Mouse (Mus musculus): ENCODE measurements around the gene Supt5. TPM values are rescaled to one million over a fixed set of nuclear protein-coding genes. Genes with fewer than 3 reads are reported as not detected.

Supt5 gene
- polyA plus RNA-seq, 1 experiment = 25.7 TPM

DNA sequence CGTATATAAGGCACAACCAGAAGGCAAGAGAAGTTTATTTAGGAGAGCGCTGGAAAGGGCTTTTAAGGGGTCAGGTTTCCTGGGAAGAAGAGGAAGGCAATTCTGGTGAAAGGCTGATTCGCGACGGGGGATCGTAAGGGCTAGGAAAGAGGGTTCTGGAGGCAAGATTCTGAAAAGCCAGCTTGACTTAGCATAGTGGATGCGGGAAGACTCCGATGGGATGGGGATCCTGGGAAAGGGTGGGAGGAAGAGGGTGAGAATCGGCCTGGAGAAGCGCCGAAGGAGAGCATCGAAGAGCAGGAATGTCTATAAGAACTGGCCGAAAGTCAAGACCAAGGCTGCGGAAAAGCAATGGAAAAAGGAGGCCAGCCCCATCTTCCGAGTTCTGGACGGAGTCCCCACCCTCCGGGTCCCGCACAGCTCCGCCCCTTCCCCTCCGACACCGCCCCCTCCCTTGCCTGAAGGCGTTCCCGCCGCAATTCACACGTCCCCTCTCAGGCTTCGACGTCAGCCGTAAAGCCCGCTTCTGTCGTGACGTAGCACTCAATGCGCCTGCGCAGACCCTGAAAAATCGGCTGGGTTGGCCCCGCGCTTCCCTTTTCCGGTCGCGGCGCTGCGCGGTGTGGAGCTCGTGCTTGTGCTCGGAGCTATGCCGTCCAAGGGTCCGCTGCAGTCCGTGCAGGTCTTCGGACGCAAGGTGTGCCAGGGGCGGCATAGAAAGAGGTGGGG is 11.8 kb upstream of the Supt5 start, which contains the start of gene Rps16:
Rps16 (plus strand) TSS at position 498 of the 729 bp plus-strand sequence.
- Histone ChIP-seq H3K4me3 (ENCODE audit: insufficient read depth, low read depth, low read length) (peak within 1 kb of the TSS; percentile 84), H3K27ac (replicated peaks; ENCODE audit: low read depth, low read length) (peak within 1 kb of the TSS; percentile 90), H3K4me1 (ENCODE audit: control insufficient read depth, insufficient read depth, insufficient read length, low read length) (peaks cover 7% of the 10 kb centered on the region; the same call in 1 of the 2 replicates)

DNA sequence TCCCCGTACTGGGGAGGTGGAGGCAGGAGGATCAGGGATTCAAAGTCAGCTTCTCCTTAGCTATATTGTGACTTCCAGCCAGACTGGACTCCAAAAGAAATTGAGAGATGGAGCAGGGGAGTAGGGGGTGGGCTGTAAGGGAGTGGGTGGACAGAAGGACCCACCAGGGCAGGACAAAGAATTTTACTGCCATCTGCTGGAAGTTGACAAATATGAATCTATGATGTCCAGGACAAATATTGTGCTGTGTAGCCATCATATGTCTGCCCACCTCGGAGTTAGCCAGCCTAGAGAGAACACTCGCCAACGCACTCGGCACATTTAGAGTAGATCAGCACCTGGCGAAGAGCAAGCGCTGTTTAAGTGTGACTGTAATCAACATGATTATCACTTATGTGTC is 10.1 kb upstream of the Supt5 start:
- no peak overlapping the region for H3K4me3 ChIP-seq (ENCODE audit: insufficient read depth, low read depth, low read length)
- H3K27ac ChIP-seq (replicated peaks; ENCODE audit: low read depth, low read length) = no peak overlapping the region
- peaks cover 7% of the 10 kb centered on the region; the same call in 1 of the 2 replicates for H3K4me1 ChIP-seq (ENCODE audit: control insufficient read depth, insufficient read depth, insufficient read length, low read length)

DNA sequence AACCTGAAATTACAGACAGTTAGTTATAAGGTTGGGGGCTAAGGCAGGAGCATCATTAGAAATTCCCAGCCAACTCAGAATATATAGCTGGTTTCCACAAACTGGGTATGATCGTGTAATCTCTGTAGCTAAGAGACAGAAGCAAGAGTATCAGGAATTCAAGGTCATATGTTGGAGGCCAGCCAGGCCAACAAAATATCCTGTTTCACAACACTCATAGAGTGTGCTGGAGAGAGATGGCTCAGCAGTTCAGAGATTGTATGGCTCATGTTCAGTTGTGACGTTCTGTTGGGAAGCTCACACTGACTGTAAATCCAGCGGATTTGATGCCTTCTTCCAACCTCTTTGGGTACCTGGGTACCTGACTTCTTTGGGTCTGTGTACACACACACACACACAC is 9.2 kb upstream of the Supt5 start:
- Histone ChIP-seq H3K4me1 (ENCODE audit: control insufficient read depth, insufficient read depth, insufficient read length, low read length) (peaks cover 7% of the 10 kb centered on the region; the same call in 1 of the 2 replicates), H3K4me3 (ENCODE audit: insufficient read depth, low read depth, low read length) (no peak overlapping the region), H3K27ac (replicated peaks; ENCODE audit: low read depth, low read length) (no peak overlapping the region)

DNA sequence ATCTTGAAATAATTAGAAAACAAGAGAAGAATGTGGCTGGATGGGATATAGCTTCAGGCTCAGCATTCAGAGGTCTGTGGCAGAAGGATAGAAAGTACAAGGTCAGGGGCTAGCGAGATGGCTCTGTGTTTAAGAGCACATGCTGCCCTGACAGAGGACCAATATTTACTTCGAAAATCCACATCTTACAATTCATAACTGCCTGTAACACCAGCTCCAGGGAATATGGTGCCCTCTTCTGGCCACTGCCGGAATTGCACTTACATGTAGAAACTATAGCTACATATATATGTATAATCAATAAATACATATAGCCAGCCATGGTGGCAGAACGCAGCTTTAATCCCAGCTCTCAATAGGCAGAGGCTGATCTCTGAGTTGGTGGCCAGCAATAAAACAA is 6.1 kb upstream of the Supt5 start:
- Histone ChIP-seq H3K27ac (replicated peaks; ENCODE audit: low read depth, low read length) (no peak overlapping the region), H3K4me1 (ENCODE audit: control insufficient read depth, insufficient read depth, insufficient read length, low read length) (0 out of 2 replicates have a peak, but pooled peaks cover under 1% of the 10 kb centered on the region), H3K4me3 (ENCODE audit: insufficient read depth, low read depth, low read length) (no peak overlapping the region)

DNA sequence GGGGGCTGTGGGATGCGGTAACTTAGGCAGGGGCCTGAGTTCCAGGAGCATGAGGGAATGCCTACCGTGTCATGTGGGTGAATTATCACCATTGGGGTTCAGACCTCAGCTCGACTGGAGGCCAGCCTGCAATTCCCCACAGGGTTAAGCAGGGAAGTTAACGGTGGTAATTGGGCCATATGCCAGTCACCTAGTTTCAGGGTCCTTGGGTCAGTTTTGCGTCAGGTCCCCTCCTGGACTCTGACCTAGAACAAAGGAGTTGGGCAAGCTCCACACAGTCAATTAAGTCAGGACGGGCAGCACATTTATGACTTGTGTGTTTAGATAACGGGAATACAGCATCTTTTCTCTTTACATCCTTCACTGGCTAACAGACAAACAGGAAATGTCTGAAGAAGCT is 2.8 kb upstream of the Supt5 start:
- no peak overlapping the region for H3K4me3 ChIP-seq (ENCODE audit: insufficient read depth, low read depth, low read length)
- no peaks in the 10 kb centered on the region for H3K4me1 ChIP-seq (ENCODE audit: control insufficient read depth, insufficient read depth, insufficient read length, low read length)
- no peak overlapping the region for H3K27ac ChIP-seq (replicated peaks; ENCODE audit: low read depth, low read length)

DNA sequence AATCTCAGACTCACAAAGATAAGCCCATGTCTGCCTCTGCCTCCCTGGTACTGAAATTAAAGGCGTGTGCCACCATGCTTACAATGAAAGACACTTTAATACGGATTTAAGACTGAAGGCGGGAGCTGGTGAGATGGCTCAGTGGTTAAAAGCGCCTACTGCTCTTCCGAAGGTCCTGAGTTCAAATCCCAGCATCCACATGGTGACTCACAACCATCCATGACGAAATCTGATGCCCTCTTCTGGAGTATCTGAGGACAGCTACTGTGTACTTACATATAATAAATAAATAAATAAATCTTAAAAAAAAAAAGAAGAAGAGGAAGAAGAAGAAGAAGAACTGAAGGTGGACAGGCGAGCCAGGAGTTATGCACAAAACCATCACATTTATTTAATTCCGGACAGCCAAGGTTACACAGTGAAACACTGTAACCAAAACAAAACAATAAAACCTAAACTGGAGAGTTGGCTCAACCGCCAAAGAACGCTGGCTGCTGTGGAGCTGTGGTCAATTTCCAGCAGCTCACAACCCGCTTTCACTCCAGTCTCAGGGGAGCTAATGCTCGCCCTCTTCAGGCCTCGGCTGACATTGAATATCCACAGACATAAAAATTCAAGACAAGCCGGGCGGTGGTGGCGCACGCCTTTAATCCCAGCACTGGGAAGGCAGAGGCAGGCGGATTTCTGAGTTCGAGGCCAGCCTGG is 819 bp upstream of the Supt5 start:
- H3K4me3 ChIP-seq (ENCODE audit: insufficient read depth, low read depth, low read length) = peak overlapping the region; percentile 65
- H3K4me1 ChIP-seq (ENCODE audit: control insufficient read depth, insufficient read depth, insufficient read length, low read length) = peaks cover 2% of the 10 kb centered on the region; the same call in 1 of the 2 replicates
- H3K27ac ChIP-seq (replicated peaks; ENCODE audit: low read depth, low read length) = peak overlapping the region; percentile 97

DNA sequence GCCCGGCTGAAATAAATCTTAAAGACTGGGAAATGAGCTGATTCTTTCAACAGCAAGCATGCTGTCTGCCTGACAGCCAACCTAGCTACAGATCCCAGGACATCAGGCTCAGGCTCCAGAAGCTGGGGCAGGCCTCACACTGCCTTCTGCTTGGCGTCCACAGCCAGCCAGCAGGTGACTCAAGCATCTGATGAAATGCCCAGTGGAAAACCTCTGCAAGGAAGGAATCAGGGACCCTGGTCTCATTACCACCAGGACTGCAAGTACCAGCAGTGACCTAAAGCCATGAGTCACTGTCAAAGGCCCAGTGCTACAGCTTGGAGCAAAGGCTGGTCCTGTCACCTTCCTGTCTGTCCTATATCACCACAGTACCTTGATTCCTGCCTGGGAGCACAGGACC is 3.1 kb downstream of the Supt5 start:
- no peak overlapping the region for H3K4me3 ChIP-seq (ENCODE audit: insufficient read depth, low read depth, low read length)
- peaks cover 2% of the 10 kb centered on the region; the same call in 1 of the 2 replicates for H3K4me1 ChIP-seq (ENCODE audit: control insufficient read depth, insufficient read depth, insufficient read length, low read length)
- H3K27ac ChIP-seq (replicated peaks; ENCODE audit: low read depth, low read length) = no peak overlapping the region

DNA sequence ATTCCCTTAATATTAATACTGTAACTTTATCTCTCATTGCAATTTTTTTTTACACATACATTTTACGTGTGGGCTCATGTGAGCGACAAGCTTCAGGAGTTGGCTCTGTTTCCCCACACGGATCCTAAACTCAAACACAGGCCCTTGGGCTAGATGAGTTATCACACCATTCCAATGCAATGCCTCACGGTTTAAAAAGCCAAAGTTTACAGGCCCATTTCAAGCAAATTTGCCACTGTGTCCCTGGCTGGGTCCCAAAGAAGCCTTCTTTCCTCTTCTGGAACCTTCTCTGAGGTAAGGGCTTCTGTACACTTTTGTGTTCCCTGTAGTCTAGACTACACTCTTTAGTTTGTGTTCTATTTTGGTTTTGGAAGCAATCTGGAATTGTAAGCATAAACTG is 4.0 kb downstream of the Supt5 start:
- no peak overlapping the region for H3K4me3 ChIP-seq (ENCODE audit: insufficient read depth, low read depth, low read length)
- H3K27ac ChIP-seq (replicated peaks; ENCODE audit: low read depth, low read length) = no peak overlapping the region
- peaks cover 2% of the 10 kb centered on the region; the same call in 1 of the 2 replicates for H3K4me1 ChIP-seq (ENCODE audit: control insufficient read depth, insufficient read depth, insufficient read length, low read length)

DNA sequence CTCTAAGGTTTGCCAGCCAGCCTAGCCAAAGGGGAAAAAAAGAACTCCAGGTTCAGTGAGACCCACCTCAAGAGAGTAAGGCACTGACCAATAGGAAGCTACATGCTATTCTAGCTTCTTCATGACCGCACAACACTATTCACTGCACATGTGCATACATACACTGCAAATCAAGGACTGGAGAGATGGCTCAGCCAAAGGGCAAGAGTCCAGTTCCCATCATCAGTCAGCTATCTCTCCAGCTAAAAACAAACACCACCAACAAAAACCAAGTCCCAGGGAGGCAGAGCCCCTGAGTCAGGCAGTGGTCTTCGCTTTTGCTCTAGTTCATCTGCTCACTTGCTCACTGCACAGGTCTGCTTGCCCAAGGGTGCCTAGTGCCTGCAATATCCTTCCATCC is 10.3 kb downstream of the Supt5 start:
- no peak overlapping the region for H3K27ac ChIP-seq (replicated peaks; ENCODE audit: low read depth, low read length)
- no peak overlapping the region for H3K4me3 ChIP-seq (ENCODE audit: insufficient read depth, low read depth, low read length)
- no peaks in the 10 kb centered on the region for H3K4me1 ChIP-seq (ENCODE audit: control insufficient read depth, insufficient read depth, insufficient read length, low read length)

DNA sequence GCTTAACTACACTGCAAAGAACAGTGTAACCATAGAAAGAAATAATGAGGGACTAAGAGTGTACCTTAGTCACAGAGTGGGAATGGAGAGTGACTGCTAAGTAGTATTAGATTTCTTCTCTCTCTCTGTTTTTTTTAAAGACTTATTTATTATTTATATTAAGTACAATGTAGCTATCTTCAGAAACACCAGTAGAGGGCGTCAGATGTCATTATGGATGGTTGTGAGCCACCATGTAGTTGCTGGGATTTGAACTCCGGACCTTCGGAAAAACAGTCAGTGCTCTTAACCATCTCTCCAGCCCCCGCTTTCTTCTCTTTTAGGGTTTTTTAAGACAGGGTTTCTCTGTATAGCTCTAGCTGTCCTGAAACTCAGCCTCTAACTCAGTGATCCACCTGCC is 12.1 kb downstream of the Supt5 start:
- Histone ChIP-seq H3K27ac (replicated peaks; ENCODE audit: low read depth, low read length) (no peak overlapping the region), H3K4me1 (ENCODE audit: control insufficient read depth, insufficient read depth, insufficient read length, low read length) (no peaks in the 10 kb centered on the region), H3K4me3 (ENCODE audit: insufficient read depth, low read depth, low read length) (no peak overlapping the region)

DNA sequence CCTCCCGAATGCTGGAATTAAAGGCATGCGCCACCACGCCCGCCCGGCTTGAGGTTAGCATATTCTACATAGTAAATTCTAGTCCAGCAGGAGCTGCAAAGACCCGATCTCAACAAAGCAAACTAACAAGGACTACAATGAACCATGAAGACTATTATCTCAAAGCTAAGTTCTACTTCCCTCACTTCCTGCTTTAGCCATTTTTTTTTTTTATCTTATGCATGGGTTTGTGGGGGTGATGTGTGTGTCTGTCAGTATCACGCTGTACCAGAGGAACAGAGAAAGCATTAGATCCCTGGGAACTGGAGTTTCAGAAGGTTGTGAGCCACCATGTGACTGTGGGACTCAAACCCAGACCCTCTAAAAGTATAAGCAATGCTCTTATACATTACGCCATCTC is 13.3 kb downstream of the Supt5 start:
- Histone ChIP-seq H3K4me3 (ENCODE audit: insufficient read depth, low read depth, low read length) (no peak overlapping the region), H3K4me1 (ENCODE audit: control insufficient read depth, insufficient read depth, insufficient read length, low read length) (no peaks in the 10 kb centered on the region), H3K27ac (replicated peaks; ENCODE audit: low read depth, low read length) (no peak overlapping the region)

DNA sequence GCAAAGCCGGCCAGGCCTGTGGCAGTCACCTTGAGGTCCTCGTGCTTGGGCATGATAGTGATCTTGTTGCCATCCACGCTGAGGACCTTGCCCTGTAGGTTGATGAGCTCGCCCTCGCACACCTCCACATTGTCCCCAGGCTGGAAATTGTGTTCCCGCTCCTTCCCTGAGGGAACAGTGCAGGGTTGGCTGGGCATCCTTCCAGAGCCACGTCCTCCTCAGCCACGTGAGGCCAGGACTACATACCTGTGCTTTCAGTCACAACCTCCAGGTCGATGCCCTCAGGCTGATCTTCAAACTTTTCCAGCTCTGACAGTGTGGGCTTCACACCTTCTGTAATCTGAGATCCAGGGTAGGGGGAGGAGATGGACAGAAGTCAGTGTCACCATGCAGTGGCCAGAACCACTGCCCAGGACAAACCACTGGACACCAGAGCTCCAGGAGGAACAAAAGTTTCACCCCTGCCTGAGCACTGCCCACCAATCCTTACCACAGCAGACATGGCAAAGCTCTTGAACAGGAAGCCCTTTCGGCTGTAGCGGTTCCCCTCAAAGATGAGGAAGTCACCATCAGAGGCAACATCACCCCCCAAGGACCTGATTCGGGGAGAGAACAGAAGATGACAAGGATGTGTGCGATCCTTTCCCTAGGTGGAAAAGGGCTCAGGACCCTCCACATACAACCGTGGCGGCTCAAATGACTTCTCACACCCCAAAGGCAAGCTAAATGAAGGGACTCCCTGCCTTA is 16.4 kb downstream of the Supt5 start:
- H3K27ac ChIP-seq (replicated peaks; ENCODE audit: low read depth, low read length) = no peak overlapping the region
- H3K4me3 ChIP-seq (ENCODE audit: insufficient read depth, low read depth, low read length) = no peak overlapping the region
- no peaks in the 10 kb centered on the region for H3K4me1 ChIP-seq (ENCODE audit: control insufficient read depth, insufficient read depth, insufficient read length, low read length)

DNA sequence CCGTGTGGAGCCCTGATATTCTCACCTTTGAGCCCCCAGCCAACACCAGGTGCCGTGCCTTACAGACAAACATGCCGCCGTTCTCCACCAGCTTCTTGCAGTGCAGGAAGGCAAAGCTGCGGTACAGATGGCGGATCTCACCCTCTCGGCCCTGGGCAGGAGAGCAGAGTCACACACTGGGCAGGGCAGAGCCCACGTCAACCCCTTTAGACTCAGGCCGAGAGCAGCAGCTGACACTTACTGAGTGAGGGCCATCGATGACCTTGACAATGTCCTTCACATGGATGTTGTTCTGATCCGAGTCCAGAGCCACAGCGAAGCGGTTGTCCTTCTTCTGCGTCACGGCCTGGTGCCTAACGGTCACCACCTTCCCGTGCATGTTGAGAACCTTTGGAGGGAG is 19.8 kb downstream of the Supt5 start:
- no peaks in the 10 kb centered on the region for H3K4me1 ChIP-seq (ENCODE audit: control insufficient read depth, insufficient read depth, insufficient read length, low read length)
- no peak overlapping the region for H3K4me3 ChIP-seq (ENCODE audit: insufficient read depth, low read depth, low read length)
- no peak overlapping the region for H3K27ac ChIP-seq (replicated peaks; ENCODE audit: low read depth, low read length)

DNA sequence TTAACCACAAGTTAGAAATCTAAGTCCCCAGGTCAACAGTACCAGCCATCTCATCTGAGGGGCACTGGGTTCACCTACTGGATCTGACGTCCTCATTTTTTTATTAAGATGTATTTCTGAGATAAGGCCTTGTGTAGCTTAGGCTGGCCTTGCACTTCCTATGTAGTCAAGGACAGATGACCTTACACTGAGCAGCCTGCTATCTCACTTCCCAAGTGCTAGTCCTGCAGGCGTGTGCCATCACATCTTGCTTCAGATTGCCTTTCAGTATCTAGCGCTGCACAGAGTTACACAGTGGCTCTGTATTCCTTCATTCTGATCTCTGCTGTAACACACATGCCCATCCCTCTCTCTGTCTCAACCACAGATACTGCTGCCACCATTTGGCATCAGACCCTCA is 20.5 kb downstream of the Supt5 start:
- no peak overlapping the region for H3K4me3 ChIP-seq (ENCODE audit: insufficient read depth, low read depth, low read length)
- H3K27ac ChIP-seq (replicated peaks; ENCODE audit: low read depth, low read length) = no peak overlapping the region
- no peaks in the 10 kb centered on the region for H3K4me1 ChIP-seq (ENCODE audit: control insufficient read depth, insufficient read depth, insufficient read length, low read length)

DNA sequence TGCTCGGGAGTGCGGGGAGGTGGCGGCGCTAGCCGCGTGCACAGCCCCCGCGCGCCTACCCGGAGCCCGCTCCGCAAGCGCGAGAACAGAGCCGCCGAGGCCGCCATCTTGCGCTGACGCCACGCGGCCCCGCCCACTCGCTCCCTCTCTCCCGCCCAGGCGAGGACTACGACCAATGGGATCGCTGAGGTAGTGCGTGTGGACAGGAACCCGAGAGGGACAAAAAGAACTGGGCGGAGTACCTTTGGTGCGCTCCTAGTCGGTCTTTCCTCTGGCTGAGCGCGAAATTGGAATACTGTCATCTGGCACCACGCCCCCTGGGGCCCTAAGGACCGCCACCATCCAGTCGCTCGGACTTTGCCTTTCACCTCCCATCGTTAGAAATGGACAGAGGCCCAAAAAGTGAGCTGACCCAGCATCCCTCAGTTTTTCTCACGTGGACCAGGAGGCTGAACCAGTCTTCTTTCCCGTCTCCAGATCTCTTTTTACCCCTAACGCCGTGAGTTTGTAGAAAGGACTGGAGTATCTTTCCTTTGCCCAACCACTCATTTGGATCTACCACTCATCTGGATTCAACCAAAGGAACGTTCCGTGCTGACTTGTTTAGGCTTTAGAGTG is 26.5 kb downstream of the Supt5 start, which contains the start of gene Timm50:
Timm50 (minus strand) TSS at position 147 of the 618 bp plus-strand sequence.
- Histone ChIP-seq H3K4me3 (ENCODE audit: insufficient read depth, low read depth, low read length) (peak within 1 kb of the TSS; percentile 82), H3K27ac (replicated peaks; ENCODE audit: low read depth, low read length) (peak within 1 kb of the TSS; percentile 62), H3K4me1 (ENCODE audit: control insufficient read depth, insufficient read depth, insufficient read length, low read length) (peaks cover 2% of the 10 kb centered on the region; the same call in 1 of the 2 replicates)

Measured in brown adipose tissue, adult 24 weeks (tissue).